Mouse (Mus musculus): ENCODE data around the gene Hs6st3. TPM values are rescaled to one million over a fixed set of nuclear protein-coding genes. Genes with fewer than 3 reads are reported as not detected.

The Hs6st3 gene
- total and polyA plus RNA-seq, 2 experiments from 2014 or later: 2.4 to 23.4 TPM

GRCm38 (mm10) chr14:119761376-119761775, 623.2 kb downstream of the Hs6st3 start:
- Histone ChIP-seq H3K27ac (ENCODE audit: low read depth, low read length) (no peak overlapping the region), H3K27me3 (ENCODE audit: insufficient read depth, low read length) (no peaks in the 10 kb centered on the region), H3K4me1 (ENCODE audit: insufficient read depth) (no peaks in the 10 kb centered on the region), H3K4me3 (ENCODE audit: low read depth, low read length) (no peak overlapping the region), H3K36me3 (ENCODE audit: insufficient read depth) (no peaks in the 10 kb centered on the region), H3K9me3 (ENCODE audit: low read length) (no peaks in the 10 kb centered on the region), H3K9ac (no peak overlapping the region), H3K4me2 (ENCODE audit: low read depth) (no peak overlapping the region)
- DNase-seq (no peak), ATAC-seq (no peak)
- WGBS: 90% methylated on average over 7 of the region's 7 CpGs
- TF ChIP-seq CTCF (IDR thresholded peaks at IDR 0.05; ENCODE audit: low read depth): no peak

- H3K4me1 ChIP-seq (ENCODE audit: insufficient read depth): no peaks in the 10 kb centered on the region
- no peak for TF ChIP-seq CTCF (IDR thresholded peaks at IDR 0.05; ENCODE audit: low read depth)
- ATAC-seq (no peak), DNase-seq (no peak)
- no peaks in the 10 kb centered on the region for H3K27me3 ChIP-seq (ENCODE audit: insufficient read depth, low read length)
- no peaks in the 10 kb centered on the region for H3K9me3 ChIP-seq (ENCODE audit: low read length)
- H3K36me3 ChIP-seq (ENCODE audit: insufficient read depth): no peaks in the 10 kb centered on the region
- no peak overlapping the region for H3K4me3 ChIP-seq (ENCODE audit: low read depth, low read length)
- WGBS: 60% methylated on average over 4 of the region's 4 CpGs
- no peak overlapping the region for H3K4me2 ChIP-seq (ENCODE audit: low read depth)
- H3K27ac ChIP-seq (ENCODE audit: low read depth, low read length): no peak overlapping the region
- no peak overlapping the region for H3K9ac ChIP-seq
Observed at GRCm38 (mm10) chr14:119772040-119772439, 633.9 kb downstream of the Hs6st3 start.

GRCm38 (mm10) chr14:119776261-119776660, 638.1 kb downstream of the Hs6st3 start:
- Histone ChIP-seq H3K27me3 (ENCODE audit: insufficient read depth, low read length) (no peaks in the 10 kb centered on the region), H3K4me3 (ENCODE audit: low read depth, low read length) (no peak overlapping the region), H3K4me1 (ENCODE audit: insufficient read depth) (no peaks in the 10 kb centered on the region), H3K9me3 (ENCODE audit: low read length) (no peaks in the 10 kb centered on the region), H3K27ac (ENCODE audit: low read depth, low read length) (no peak overlapping the region), H3K9ac (no peak overlapping the region), H3K36me3 (ENCODE audit: insufficient read depth) (no peaks in the 10 kb centered on the region), H3K4me2 (ENCODE audit: low read depth) (no peak overlapping the region)
- DNase-seq: no peak
- no peak for ATAC-seq
- no peak for TF ChIP-seq CTCF (IDR thresholded peaks at IDR 0.05; ENCODE audit: low read depth)
- WGBS: 83% methylated on average over 3 of the region's 3 CpGs

- 70% methylated on average over 12 of the region's 12 CpGs for WGBS
- no peaks in the 10 kb centered on the region for H3K27me3 ChIP-seq (ENCODE audit: insufficient read depth, low read length)
- no peak overlapping the region for H3K9ac ChIP-seq
- no peak overlapping the region for H3K27ac ChIP-seq (ENCODE audit: low read depth, low read length)
- DNase-seq (no peak), ATAC-seq (no peak)
- no peaks in the 10 kb centered on the region for H3K9me3 ChIP-seq (ENCODE audit: low read length)
- H3K4me2 ChIP-seq (ENCODE audit: low read depth): no peak overlapping the region
- no peaks in the 10 kb centered on the region for H3K4me1 ChIP-seq (ENCODE audit: insufficient read depth)
- no peak for TF ChIP-seq CTCF (IDR thresholded peaks at IDR 0.05; ENCODE audit: low read depth)
- H3K4me3 ChIP-seq (ENCODE audit: low read depth, low read length): no peak overlapping the region
- H3K36me3 ChIP-seq (ENCODE audit: insufficient read depth): no peaks in the 10 kb centered on the region
Observed at GRCm38 (mm10) chr14:119779982-119780588, 641.9 kb downstream of the Hs6st3 start.

GRCm38 (mm10) chr14:119781111-119781510, 643.0 kb downstream of the Hs6st3 start:
- 83% methylated on average over 1 of the region's 1 CpGs for WGBS

GRCm38 (mm10) chr14:119789457-119789856, 651.3 kb downstream of the Hs6st3 start:
- Histone ChIP-seq H3K4me1 (ENCODE audit: insufficient read depth) (no peaks in the 10 kb centered on the region), H3K36me3 (ENCODE audit: insufficient read depth) (no peaks in the 10 kb centered on the region), H3K27ac (ENCODE audit: low read depth, low read length) (no peak overlapping the region), H3K4me2 (ENCODE audit: low read depth) (no peak overlapping the region), H3K4me3 (ENCODE audit: low read depth, low read length) (no peak overlapping the region), H3K9me3 (ENCODE audit: low read length) (no peaks in the 10 kb centered on the region), H3K9ac (no peak overlapping the region), H3K27me3 (ENCODE audit: insufficient read depth, low read length) (no peaks in the 10 kb centered on the region)
- 62% methylated on average over 8 of the region's 8 CpGs for WGBS
- peak; percentile 76 for DNase-seq
- ATAC-seq: peak; percentile 83
- TF ChIP-seq CTCF (IDR thresholded peaks at IDR 0.05; ENCODE audit: low read depth): no peak

More at GRCm38 (mm10) chr14:119781111-119781510, 643.0 kb downstream of the Hs6st3 start:
- H3K9me3 ChIP-seq (ENCODE audit: low read length): no peaks in the 10 kb centered on the region
- peak; percentile 58 for DNase-seq
- no peak overlapping the region for H3K9ac ChIP-seq
- ATAC-seq: peak; percentile 87
- H3K4me2 ChIP-seq (ENCODE audit: low read depth): no peak overlapping the region
- no peaks in the 10 kb centered on the region for H3K27me3 ChIP-seq (ENCODE audit: insufficient read depth, low read length)
- no peak overlapping the region for H3K4me3 ChIP-seq (ENCODE audit: low read depth, low read length)
- H3K27ac ChIP-seq (ENCODE audit: low read depth, low read length): 0 out of 2 replicates have a peak overlapping the region, but pooled peaks have one; percentile 40
- H3K4me1 ChIP-seq (ENCODE audit: insufficient read depth): no peaks in the 10 kb centered on the region
- H3K36me3 ChIP-seq (ENCODE audit: insufficient read depth): no peaks in the 10 kb centered on the region
- no peak for TF ChIP-seq CTCF (IDR thresholded peaks at IDR 0.05; ENCODE audit: low read depth)

GRCm38 (mm10) chr14:119797172-119797850, 659.2 kb downstream of the Hs6st3 start:
- TF ChIP-seq CTCF (IDR thresholded peaks at IDR 0.05; ENCODE audit: low read depth): no peak
- Histone ChIP-seq H3K9me3 (ENCODE audit: low read length) (no peaks in the 10 kb centered on the region), H3K27me3 (ENCODE audit: insufficient read depth, low read length) (no peaks in the 10 kb centered on the region), H3K4me3 (ENCODE audit: low read depth, low read length) (no peak overlapping the region), H3K36me3 (ENCODE audit: insufficient read depth) (no peaks in the 10 kb centered on the region), H3K4me2 (ENCODE audit: low read depth) (no peak overlapping the region), H3K4me1 (ENCODE audit: insufficient read depth) (no peaks in the 10 kb centered on the region), H3K27ac (ENCODE audit: low read depth, low read length) (no peak overlapping the region), H3K9ac (no peak overlapping the region)
- 62% methylated on average over 9 of the region's 9 CpGs for WGBS
- DNase-seq (no peak), ATAC-seq (no peak)
